Mouse (Mus musculus) layer of hippocampus, adult 8-10 months (tissue): Measurements from ENCODE around the gene Lingo3. TPM values are rescaled to one million over a fixed set of nuclear protein-coding genes. Genes with fewer than 3 reads are reported as not detected.

Source experiments
- DNase-seq, 2 experiments: peaks; one replicate each; pipeline ENCODE4 v3.0.0; 2022; ENCODE audit warnings: low spot score in 2 of 2
- total RNA-seq, 4 experiments: library from RNA; stranded (reverse); gene quantifications; 2 replicates each; pipeline ENCODE4 v1.2.4; 2022

The Lingo3 gene
- 10 to 100 TPM; 33.4 to 44.0 (median 40.3) TPM for total RNA-seq

GRCm38 (mm10) chr10:80843931-80844547 lies at the start of gene Lingo3:
TSS of gene Lingo3 (minus strand) at chr10:80844039.
- DNase-seq = no peak

DNA sequence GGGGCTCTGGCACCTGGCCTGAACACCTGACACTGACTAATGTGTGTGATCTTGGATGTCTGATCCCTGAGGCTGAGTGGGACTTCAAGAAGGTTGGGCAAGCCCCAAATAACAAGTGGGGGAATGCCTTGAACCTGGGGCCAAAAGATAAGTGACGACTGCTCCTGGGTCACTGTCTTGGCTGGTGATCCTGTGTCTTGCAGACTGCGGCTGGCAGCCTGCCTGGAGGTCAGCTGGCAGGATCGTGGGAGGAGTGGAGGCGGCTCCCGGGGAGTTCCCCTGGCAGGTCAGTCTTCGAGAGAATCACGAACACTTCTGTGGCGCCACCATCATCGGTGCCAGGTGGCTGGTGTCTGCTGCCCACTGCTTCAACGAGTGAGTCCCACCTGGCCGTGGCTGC lies 43.3 kb upstream of the Lingo3 start:
- no peak for DNase-seq

DNA sequence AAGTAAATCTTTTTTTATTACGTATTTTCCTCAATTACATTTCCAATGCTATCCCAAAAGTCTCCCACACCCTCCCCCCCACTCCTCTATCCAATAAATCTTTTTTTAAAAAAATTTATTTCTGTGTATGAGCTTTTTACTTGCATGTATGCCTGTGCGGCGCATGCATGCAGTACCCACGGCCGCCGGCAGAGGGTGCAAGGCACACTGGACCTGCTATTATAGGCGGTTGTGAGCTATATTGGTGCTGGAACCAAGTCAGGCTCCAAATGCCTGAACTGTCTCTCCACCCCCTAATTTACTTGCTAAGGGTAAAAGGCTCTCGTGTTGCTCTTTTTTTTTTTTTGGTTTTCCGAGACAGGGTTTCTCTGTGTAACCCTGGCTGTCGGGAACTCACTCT lies 37.5 kb upstream of the Lingo3 start:
- peak in 1 of 2 experiments; percentile 64 for DNase-seq

DNA sequence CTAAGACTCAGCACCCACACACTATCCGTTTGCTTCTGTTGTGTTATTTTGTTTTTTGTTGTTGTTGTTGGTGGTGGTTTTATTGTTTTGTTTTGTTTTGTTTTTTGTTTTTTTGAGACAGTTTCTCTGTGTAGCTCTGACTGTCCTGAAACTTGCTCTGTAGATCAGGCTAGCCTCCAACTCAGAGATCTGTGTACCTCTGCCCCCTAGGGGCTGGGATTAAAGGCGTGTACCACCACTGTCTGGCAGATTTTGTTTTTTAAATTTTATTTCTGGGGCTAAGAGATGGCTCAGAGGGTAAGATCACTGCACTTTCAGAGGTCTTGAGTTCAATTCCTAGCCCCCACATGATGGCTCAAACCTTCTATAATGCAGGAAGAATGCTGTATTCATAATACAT lies 37.1 kb upstream of the Lingo3 start:
- DNase-seq = no peak

DNA sequence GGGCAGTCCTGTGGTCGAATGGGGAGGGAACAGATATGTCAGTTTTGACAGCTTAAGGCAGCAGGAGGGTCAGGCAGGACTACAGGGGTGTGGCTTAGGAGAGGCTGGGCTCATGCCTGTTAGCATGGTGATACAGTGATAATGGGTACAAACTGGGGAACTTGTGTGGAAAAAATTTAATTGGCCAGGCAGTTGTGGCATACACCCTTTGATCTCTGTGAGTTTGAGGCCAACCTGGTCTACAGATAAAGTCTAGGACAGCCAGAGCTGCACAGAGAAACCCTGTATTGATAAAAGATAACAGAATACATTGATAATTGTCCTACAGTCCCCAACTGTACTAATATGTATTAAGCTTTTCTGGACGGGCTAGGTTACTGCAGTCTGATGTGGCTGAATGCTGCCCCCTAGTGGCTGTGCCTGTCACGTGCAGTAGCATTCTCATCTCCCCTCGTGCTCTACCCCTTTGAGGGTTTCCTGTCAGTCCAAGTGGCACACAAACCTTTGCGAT lies 36.3 kb upstream of the Lingo3 start:
- DNase-seq = peak in 1 of 2 experiments; percentile 62

- no peak for DNase-seq
Measured at GRCm38 (mm10) chr10:80876594-80876993, 32.8 kb upstream of the Lingo3 start.

DNA sequence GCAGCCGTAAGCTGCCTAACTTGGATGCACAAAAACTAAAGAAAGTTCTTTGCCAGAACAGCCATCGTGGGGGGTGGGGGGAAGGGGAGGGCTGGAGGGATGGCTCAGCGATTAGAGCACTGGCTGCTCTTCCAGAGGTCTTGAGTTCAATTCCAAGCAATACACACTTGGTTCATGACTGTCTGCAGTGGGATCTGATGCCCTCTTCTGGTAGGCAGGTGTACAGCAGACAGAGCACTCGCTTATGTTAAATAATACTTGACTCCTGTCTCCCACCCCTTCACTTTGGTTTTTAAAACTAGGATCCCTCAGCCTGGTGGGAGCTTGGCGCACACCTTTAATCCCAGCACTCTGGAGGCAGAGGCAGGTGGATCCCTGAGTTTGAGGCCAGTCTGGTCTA lies 32.2 kb upstream of the Lingo3 start:
- DNase-seq = peak in 1 of 2 experiments; percentile 62

GRCm38 (mm10) chr10:80874035-80874434 lies 30.2 kb upstream of the Lingo3 start:
- no peak for DNase-seq

GRCm38 (mm10) chr10:80871581-80871980 lies 27.7 kb upstream of the Lingo3 start, which contains the start of gene Tmprss9:
TSS of gene Tmprss9 (plus strand) at chr10:80871848.
- DNase-seq = no peak

DNA sequence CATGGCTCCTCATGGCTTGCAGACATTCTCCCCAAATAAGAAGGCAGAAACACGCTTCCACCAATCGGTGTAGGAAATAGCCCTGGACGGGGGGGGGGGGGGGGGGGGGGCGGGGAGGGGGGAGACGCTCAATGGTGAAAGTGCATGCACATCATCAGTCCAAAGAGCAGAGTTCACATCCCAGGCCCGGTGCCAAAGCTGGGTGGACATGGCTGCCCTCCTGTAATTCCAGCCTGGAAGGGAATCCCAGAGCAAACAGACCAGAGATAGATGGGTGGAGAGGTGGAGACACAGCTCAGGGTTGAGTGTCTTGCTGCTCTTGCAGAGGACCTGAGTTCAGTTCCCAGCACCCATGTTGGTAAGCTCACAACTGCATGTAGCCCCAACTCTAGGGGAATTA lies 27.2 kb upstream of the Lingo3 start:
- DNase-seq = no peak

- no peak for DNase-seq
Measured at GRCm38 (mm10) chr10:80864446-80864845, 20.6 kb upstream of the Lingo3 start.

- no peak for DNase-seq
Measured at GRCm38 (mm10) chr10:80862305-80862704, 18.5 kb upstream of the Lingo3 start.

- DNase-seq = no peak
Measured at GRCm38 (mm10) chr10:80858350-80858935, 14.6 kb upstream of the Lingo3 start.

DNA sequence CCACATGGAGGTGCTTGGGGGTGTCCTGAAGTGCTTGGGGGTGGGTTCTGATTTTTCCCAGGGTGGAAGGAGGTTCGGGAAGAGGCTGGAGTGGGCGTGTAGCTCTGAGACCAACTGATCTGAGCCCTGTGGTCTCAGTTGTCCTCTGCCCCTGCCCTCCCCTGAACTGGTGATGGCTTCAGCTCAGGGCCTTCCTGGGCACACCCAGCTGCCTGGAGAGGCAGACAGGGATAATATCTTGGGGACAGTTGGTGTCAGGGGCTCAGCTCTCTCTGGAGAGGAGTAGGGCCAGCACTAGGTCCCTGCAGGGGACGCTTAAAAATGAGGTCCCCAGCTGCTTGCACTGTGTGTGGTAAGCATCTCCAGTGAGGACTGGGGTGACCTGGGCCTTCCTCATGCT lies 14.0 kb upstream of the Lingo3 start:
- no peak for DNase-seq

GRCm38 (mm10) chr10:80857386-80857785 lies 13.5 kb upstream of the Lingo3 start:
- DNase-seq = peak in 1 of 2 experiments; percentile 58

- no peak for DNase-seq
Measured at GRCm38 (mm10) chr10:80856908-80857307, 13.1 kb upstream of the Lingo3 start.

DNA sequence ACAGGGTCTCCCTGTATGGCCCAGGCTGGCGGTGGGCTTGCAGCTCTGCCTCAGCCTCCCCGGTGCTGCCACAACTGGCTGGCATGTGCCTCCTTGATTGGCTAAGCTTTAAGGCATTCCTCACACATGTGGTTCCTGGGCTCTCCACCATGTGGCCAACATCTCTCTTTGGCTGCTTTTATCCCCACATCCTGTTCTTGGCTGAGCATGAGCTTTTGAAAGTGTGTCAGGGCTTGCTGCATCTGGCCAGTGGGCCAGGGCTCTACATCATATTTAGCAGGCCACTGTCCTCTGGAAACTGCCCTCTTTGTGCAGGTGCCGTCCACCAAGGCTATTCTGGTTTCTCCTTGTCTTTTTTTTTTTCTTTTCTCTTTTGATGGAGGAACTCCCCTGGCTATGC lies 12.4 kb upstream of the Lingo3 start:
- DNase-seq = no peak

GRCm38 (mm10) chr10:80855749-80856073 lies 11.9 kb upstream of the Lingo3 start:
- no peak for DNase-seq

DNA sequence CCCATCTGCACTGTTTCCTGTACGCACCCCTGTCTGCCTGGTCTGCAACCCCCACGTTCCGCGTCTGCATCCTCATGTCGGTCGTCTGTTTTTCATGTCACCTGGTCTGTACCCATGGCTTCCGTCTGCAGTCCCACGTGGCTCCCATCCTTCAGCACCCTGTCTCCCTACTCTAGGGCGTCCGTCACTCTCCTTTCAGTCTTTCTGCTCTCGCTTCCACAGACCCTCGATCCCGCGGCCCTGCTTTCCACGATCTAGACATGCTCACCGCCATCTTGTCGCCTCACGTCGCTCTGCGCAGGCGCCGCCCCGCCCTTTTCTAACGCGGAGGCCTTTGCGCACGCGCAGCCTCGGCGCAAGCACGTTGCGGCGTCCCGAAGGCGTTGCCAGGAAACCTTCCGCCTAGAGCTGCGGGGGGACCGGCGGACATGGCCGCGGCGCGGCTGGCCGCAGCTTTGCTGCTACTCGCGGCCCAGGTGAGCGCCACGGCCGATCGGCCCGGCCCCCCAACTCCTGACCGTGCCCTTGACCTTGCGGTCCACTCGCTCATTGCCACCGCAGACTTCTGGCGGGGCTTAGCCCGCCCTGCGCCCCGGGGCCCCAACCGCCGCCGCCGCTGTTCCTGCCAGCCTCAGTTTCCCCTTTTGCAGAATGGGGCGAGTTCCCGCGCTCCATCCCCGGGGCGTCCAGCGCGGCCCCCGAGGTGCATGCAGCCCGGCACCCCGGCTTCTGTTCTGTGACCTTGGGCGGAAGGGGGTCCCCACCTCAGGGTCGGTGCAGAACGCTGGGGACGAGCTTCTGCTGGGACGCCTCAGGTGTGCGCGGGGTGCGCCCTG lies 11.3 kb upstream of the Lingo3 start, which contains the start of the genes Lsm7 and Sppl2b:
Gene Lsm7 (minus strand): TSS at position 297 of the 836 bp plus-strand sequence.
Gene Sppl2b (plus strand): TSS at position 363 of the 836 bp plus-strand sequence.
- DNase-seq = peak; percentile 90 to 97

DNA sequence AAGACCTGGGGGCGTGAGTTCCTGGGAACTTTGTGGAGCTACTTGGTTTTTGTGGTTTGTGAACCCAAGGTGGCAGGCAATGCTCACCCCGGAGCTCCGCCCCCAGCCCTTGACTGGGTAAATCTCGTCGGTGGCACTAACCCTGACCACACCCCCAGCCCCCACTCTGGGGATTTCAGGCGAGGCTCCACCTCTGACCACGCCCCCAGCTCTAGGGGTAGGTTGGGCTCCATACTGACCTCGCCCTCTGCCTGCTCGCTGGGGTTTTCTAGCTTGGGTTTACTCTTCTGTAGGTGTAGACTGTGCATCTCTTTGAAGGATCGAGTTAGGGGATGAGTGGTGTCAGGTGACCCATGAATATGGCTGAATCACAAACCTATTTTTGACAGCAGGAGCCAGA lies 4.7 kb upstream of the Lingo3 start:
- no peak for DNase-seq

DNA sequence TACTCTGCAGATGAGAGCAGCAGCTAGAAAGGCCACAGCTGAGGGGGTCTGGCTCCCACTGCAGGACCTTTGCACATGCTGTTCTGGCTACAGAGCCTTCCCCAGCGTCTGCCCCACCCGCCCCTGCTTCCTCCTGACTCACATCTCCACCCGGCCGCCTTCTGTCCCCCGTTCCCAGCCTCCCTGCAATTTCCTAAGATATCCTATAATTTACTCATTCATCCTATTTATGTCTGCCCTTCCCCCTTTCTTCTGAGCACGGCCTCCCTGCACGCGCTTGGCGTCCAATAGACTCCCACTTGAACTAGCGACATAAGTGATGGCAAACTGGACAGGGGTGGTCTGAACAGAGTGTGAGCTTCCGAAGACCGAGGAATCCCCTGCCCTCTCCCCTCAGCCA lies 1.9 kb upstream of the Lingo3 start:
- no peak for DNase-seq

DNA sequence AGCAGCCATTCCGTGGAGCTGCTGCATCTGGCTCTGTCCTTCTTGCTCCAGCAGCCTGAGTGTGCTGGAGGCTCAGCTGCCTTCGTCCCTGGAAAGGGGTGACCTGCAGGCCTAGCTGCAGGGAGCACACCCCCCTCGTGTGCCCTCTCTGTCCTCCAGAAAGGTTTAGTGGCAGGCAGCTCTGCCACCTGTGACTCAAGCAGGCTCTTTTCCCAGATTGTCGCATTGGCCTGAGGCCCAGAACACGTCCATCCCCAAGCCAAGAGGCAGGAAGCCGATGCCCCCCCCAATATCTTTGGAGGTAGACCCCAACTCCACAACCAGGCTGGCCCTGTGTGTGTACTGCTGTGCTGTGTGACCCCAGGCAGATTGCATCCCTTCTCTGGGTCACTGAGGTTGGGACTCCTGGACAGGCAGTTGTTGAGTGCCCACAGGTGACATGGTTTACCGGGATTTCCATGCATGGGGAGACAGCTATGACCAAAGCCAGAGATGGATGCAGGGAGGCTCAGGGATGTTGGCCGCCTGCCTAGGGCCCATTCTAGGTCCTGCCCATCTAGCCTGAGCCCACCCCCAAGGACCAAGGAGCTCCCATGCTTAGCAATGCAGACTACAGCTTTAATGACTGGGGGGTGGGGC lies 1.3 kb upstream of the Lingo3 start:
- no peak for DNase-seq
